Mouse (Mus musculus) lung, postnatal 0 days (tissue): Measurements from ENCODE around the gene Gm42417.

Experiments
- CTCF ChIP-seq: IDR thresholded peaks from 2 replicates; pipeline ENCODE4 v1.5.1; 2016; ENCODE audit warnings: antibody characterized with exemption, mild to moderate bottlenecking
- EP300 ChIP-seq: IDR thresholded peaks from 2 replicates; pipeline ENCODE4 v1.6.1; 2016; ENCODE audit warnings: antibody characterized with exemption, mild to moderate bottlenecking, control low read depth

DNA sequence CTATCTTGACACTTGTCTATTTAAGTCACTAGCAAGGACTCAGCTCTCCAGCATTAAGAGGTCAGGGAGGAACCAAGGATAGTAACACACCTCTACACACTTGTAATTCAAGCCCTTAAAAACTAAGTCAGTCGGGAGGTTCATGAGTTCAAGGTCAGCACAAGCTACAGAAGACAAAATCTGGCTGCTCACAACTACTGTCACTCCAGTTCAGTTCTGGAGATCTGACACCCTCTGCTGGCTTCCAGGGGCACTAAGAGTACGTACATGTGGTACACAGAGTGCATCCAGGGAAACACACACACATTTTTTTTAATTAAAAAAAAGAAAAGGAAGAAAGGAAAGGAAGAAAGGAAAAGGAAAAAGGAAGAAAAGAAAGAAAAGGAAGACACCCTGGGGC, 42.5 kb downstream of the Gm42417 start:
- TF ChIP-seq CTCF (peak; percentile 58), EP300 (no peak)
